Comparison of ENCODE assay signal across 19 mouse cellular contexts in genomic region chr8:80669277-80669901, GRCm38 (mm10). TPM values are rescaled to one million over a fixed set of nuclear protein-coding genes. Genes with fewer than 3 reads are reported as not detected.
DNase-seq lines count a peak whose midpoint lies in the region; ATAC-seq lines count a peak whose summit lies in the region.
"Had no signal": no experiment of that assay in that cellular context is flagged by ENCODE, and none has a peak within 500 bp of the region (broad histone marks: within the 10 kb centered on the region; RNA-seq: fewer than 3 reads in every experiment).

No protein-coding gene starts in this region.

- H3K27me3 ChIP-seq in intestine, embryonic 15.5 days (replicated peaks): no peaks in the 10 kb centered on the region
- H3K27me3 ChIP-seq in limb, embryonic 15.5 days: no peaks in the 10 kb centered on the region
- no peaks in the 10 kb centered on the region for H3K27me3 ChIP-seq in stomach, embryonic 14.5 days (ENCODE audit: control insufficient read depth, insufficient read depth, low read length)
- H3K27me3 ChIP-seq: embryonic facial prominence, embryonic 15.5 days; hindbrain, embryonic 13.5 days; liver, embryonic 15.5 days had no signal

- peak overlapping the region; percentile 40 for H3K4me2 ChIP-seq in intestine, embryonic 15.5 days (replicated peaks)
- H3K4me2 ChIP-seq in limb, embryonic 15.5 days: 0 out of 2 replicates have a peak overlapping the region, but pooled peaks have one; percentile 8
- no peak overlapping the region for H3K4me2 ChIP-seq in stomach, embryonic 14.5 days (replicated peaks; ENCODE audit: low read depth, low read length)
- H3K4me2 ChIP-seq: embryonic facial prominence, embryonic 15.5 days; hindbrain, embryonic 13.5 days; liver, embryonic 15.5 days had no signal

- H3K9ac ChIP-seq in intestine, embryonic 15.5 days: no peak overlapping the region
- H3K9ac ChIP-seq in limb, embryonic 15.5 days: no peak overlapping the region
- H3K9ac ChIP-seq in stomach, embryonic 14.5 days (replicated peaks; ENCODE audit: low read depth, low read length): no peak overlapping the region
- H3K9ac ChIP-seq: embryonic facial prominence, embryonic 15.5 days; hindbrain, embryonic 13.5 days; liver, embryonic 15.5 days had no signal

- no peak overlapping the region for H3K4me3 ChIP-seq in intestine, embryonic 15.5 days (replicated peaks)
- no peak overlapping the region for H3K4me3 ChIP-seq in limb, embryonic 15.5 days
- no peak overlapping the region for H3K4me3 ChIP-seq in stomach, embryonic 14.5 days (ENCODE audit: low read depth, low read length)
- H3K4me3 ChIP-seq: embryonic facial prominence, embryonic 15.5 days; forebrain, embryonic 10.5 days; hindbrain, embryonic 13.5 days; liver, embryonic 15.5 days; midbrain, embryonic 10.5 days had no signal

- 0 out of 2 replicates have a peak, but pooled peaks cover 3% of the 10 kb centered on the region for H3K4me1 ChIP-seq in intestine, embryonic 15.5 days (replicated peaks)
- H3K4me1 ChIP-seq in limb, embryonic 15.5 days: no peaks in the 10 kb centered on the region
- H3K4me1 ChIP-seq in stomach, embryonic 14.5 days (ENCODE audit: control insufficient read depth, insufficient read depth, low read length): no peaks in the 10 kb centered on the region
- H3K4me1 ChIP-seq: embryonic facial prominence, embryonic 15.5 days; forebrain, embryonic 10.5 days; hindbrain, embryonic 13.5 days; midbrain, embryonic 10.5 days had no signal

- no peak overlapping the region for H3K27ac ChIP-seq in intestine, embryonic 15.5 days
- no peak overlapping the region for H3K27ac ChIP-seq in limb, embryonic 15.5 days
- H3K27ac ChIP-seq in stomach, embryonic 14.5 days (ENCODE audit: low read length): no peak overlapping the region
- H3K27ac ChIP-seq: embryonic facial prominence, embryonic 15.5 days; forebrain, embryonic 10.5 days; hindbrain, embryonic 13.5 days; liver, embryonic 15.5 days; midbrain, embryonic 10.5 days had no signal

- H3K36me3 ChIP-seq in intestine, embryonic 15.5 days: no peaks in the 10 kb centered on the region
- H3K36me3 ChIP-seq in limb, embryonic 15.5 days: no peaks in the 10 kb centered on the region
- H3K36me3 ChIP-seq in stomach, embryonic 14.5 days (ENCODE audit: control insufficient read depth, insufficient read depth, low read length): no peaks in the 10 kb centered on the region
- H3K36me3 ChIP-seq: embryonic facial prominence, embryonic 15.5 days; forebrain, embryonic 10.5 days; G1E; hindbrain, embryonic 13.5 days; liver, embryonic 15.5 days; midbrain, embryonic 10.5 days had no signal

- peak; percentile 58; the same call in 1 of the 2 replicates for ATAC-seq in intestine, embryonic 15.5 days
- no peak for ATAC-seq in limb, embryonic 15.5 days (ENCODE audit: insufficient number of reproducible peaks, low FRiP score, low TSS enrichment, low read depth)
- ATAC-seq in stomach, embryonic 14.5 days (ENCODE audit: insufficient number of reproducible peaks, insufficient read depth, low FRiP score, low read depth): peak; percentile 42; the same call in 1 of the 2 replicates

- H3K9me3 ChIP-seq in intestine, embryonic 15.5 days: no peaks in the 10 kb centered on the region
- no peaks in the 10 kb centered on the region for H3K9me3 ChIP-seq in limb, embryonic 15.5 days
- H3K9me3 ChIP-seq in stomach, embryonic 14.5 days (ENCODE audit: control insufficient read depth, low read depth, low read length): no peaks in the 10 kb centered on the region
- H3K9me3 ChIP-seq: embryonic facial prominence, embryonic 15.5 days; forebrain, embryonic 10.5 days; G1E; hindbrain, embryonic 13.5 days; liver, embryonic 15.5 days; midbrain, embryonic 10.5 days had no signal

- peak; percentile 8 for DNase-seq in lung, postnatal 10 days
- DNase-seq in right cerebral cortex, postnatal 36 days (ENCODE audit: low spot score in 2 of 2): no peak
- no peak for DNase-seq in c-Kit-positive CD71-positive TER-119-positive erythroid progenitor cells, embryonic 14.5 days (ENCODE audit: low spot score)
- no peak for DNase-seq in frontal cortex, postnatal 10 days (ENCODE audit: low spot score in 2 of 2)
- DNase-seq: cerebellum, postnatal 10 days; embryo, embryonic 11 days; gastrocnemius, postnatal 25 days; kidney, adult 2 months; kidney, postnatal 14 days; right cerebral cortex, postnatal 14 days had no signal

- WGBS in intestine, embryonic 15.5 days: 45% methylated on average over 17 of the region's 17 CpGs
- 64% methylated on average over 17 of the region's 17 CpGs for whole genome bisulfite sequencing in limb, embryonic 15.5 days
- 49% methylated on average over 17 of the region's 17 CpGs for WGBS in stomach, embryonic 14.5 days

RNA-seq across cellular contexts. Expression of gene Frem3, which starts 58.5 kb away (rescaled TPM):
- 0.06 TPM in 2 replicates for polyA plus RNA-seq in intestine, embryonic 15.5 days (2015; fragmentation: Nextera tagmentation; extraction: Ambion mirVana)
- 0.05 TPM in 1 of 2 replicates, not detected in the other for polyA plus RNA-seq in limb, embryonic 15.5 days (2015; fragmentation: Nextera tagmentation; extraction: Ambion mirVana)
- polyA plus RNA-seq in stomach, embryonic 14.5 days (2014; fragmentation: Nextera tagmentation; extraction: Ambion mirVana): 0.27 and 0.39 TPM in 2 replicates
- polyA plus RNA-seq: forebrain, embryonic 10.5 days; G1E; kidney, adult 2 months; midbrain, embryonic 10.5 days had no signal
